Mouse (Mus musculus) MEL (cell line): ENCODE results near the gene Tnnt1. TPM values are rescaled to one million over a fixed set of nuclear protein-coding genes. Genes with fewer than 3 reads are reported as not detected.

Experiments
- DNase-seq: peaks from one replicate; pipeline ENCODE4 v3.0.0; 2011; ENCODE audit warnings: low read depth, low spot score
- H3K27ac ChIP-seq: 2 replicates; pipeline ENCODE4 v1.5.1; 2012; ENCODE audit warnings: low read depth, mild to moderate bottlenecking, control low read depth, low read length, moderate library complexity; ENCODE audit not compliant: control insufficient read depth
- H3K27me3 ChIP-seq, 2 experiments: fragments of 150-350 bp in 1 of 2; sonication (generic) in 1 of 2; 2 replicates each; pipeline ENCODE4 v1.6.1; 2012; ENCODE audit warnings: low read length in 2 of 2, mild to moderate bottlenecking in 2 of 2, improper control_type of control experiment in 1 of 2, moderate library complexity in 1 of 2; ENCODE audit not compliant: insufficient read depth in 2 of 2, control insufficient read depth in 1 of 2
- H3K36me3 ChIP-seq, 2 experiments: 2 replicates each; pipeline ENCODE4 v1.6.1; 2012 to 2014; ENCODE audit warnings: low read length in 2 of 2, improper control_type of control experiment in 1 of 2, inconsistent platforms in 1 of 2, mild to moderate bottlenecking in 1 of 2; ENCODE audit not compliant: insufficient read depth in 2 of 2, control insufficient read depth in 1 of 2
- H3K4me1 ChIP-seq, 2 experiments: fragments of 150-350 bp in 1 of 2; sonication (generic) in 1 of 2; 2 replicates each; pipeline ENCODE4 v1.6.1; 2012; ENCODE audit warnings: low read length in 2 of 2, improper control_type of control experiment in 1 of 2, mild to moderate bottlenecking in 1 of 2; ENCODE audit not compliant: insufficient read depth in 2 of 2, control insufficient read depth in 1 of 2
- H3K4me3 ChIP-seq, 2 experiments: fragments of 150-350 bp in 1 of 2; sonication (generic) in 1 of 2; 2 replicates each; pipeline ENCODE4 v1.5.1; 2012; ENCODE audit warnings: low read depth in 2 of 2, low read length in 2 of 2, mild to moderate bottlenecking in 2 of 2, moderate library complexity in 2 of 2, control low read depth in 1 of 2, improper control_type of control experiment in 1 of 2; ENCODE audit not compliant: control insufficient read depth in 1 of 2, insufficient read depth in 1 of 2
- H3K79me2 ChIP-seq: 2 replicates; pipeline ENCODE4 v1.6.1; 2012; ENCODE audit warnings: mild to moderate bottlenecking, low read length, moderate library complexity; ENCODE audit not compliant: control insufficient read depth, poor library complexity, insufficient read depth
- H3K9ac ChIP-seq: 2 replicates; pipeline ENCODE4 v1.6.1; 2012; ENCODE audit warnings: low read depth, mild to moderate bottlenecking, control low read depth, low read length, moderate library complexity; ENCODE audit not compliant: control insufficient read depth, poor library complexity, severe bottlenecking
- H3K9me3 ChIP-seq: fragments of 150-350 bp; sonication (generic); replicated peaks from 2 replicates; pipeline ENCODE4 v1.6.1; 2012; ENCODE audit warnings: mild to moderate bottlenecking, low read length, improper control_type of control experiment, moderate library complexity; ENCODE audit not compliant: insufficient read depth
- BHLHE40 ChIP-seq: IDR thresholded peaks from 2 replicates; pipeline ENCODE4 v1.6.1; 2012; ENCODE audit warnings: low read depth, mild to moderate bottlenecking, inconsistent platforms, low read length, improper control_type of control experiment, borderline replicate concordance
- CHD1 ChIP-seq: IDR thresholded peaks from 2 replicates; pipeline ENCODE4 v1.6.1; 2012; ENCODE audit warnings: low read depth, mild to moderate bottlenecking, inconsistent platforms, low read length, improper control_type of control experiment
- CHD2 ChIP-seq: IDR thresholded peaks from 2 replicates; pipeline ENCODE4 v1.6.1; 2011; ENCODE audit warnings: low read length, improper control_type of control experiment
- E2F4 ChIP-seq: IDR thresholded peaks from 2 replicates; pipeline ENCODE4 v1.6.1; 2011; ENCODE audit warnings: low read depth, low read length, improper control_type of control experiment, borderline replicate concordance
- ELF1 ChIP-seq: IDR thresholded peaks from 2 replicates; pipeline ENCODE4 v1.6.1; 2014; ENCODE audit warnings: low read depth, mild to moderate bottlenecking, inconsistent platforms, low read length, improper control_type of control experiment, moderate library complexity
- GATA1 ChIP-seq: IDR thresholded peaks from 2 replicates; pipeline ENCODE4 v1.6.1; 2011; ENCODE audit warnings: low read depth, low read length, improper control_type of control experiment
- MYB ChIP-seq: IDR thresholded peaks from 2 replicates; pipeline ENCODE4 v1.6.1; 2011; ENCODE audit warnings: mild to moderate bottlenecking, low read depth, low read length, improper control_type of control experiment
- NELFE ChIP-seq: IDR thresholded peaks from 2 replicates; pipeline ENCODE4 v1.6.1; 2011; ENCODE audit warnings: low read depth, low read length, improper control_type of control experiment
- NRF1 ChIP-seq: IDR thresholded peaks from 2 replicates; pipeline ENCODE4 v1.6.1; 2014; ENCODE audit warnings: low read depth, mild to moderate bottlenecking, inconsistent platforms, low read length, improper control_type of control experiment, moderate library complexity; ENCODE audit not compliant: poor library complexity, insufficient read depth, severe bottlenecking
- RAD21 ChIP-seq: IDR thresholded peaks from 2 replicates; pipeline ENCODE4 v1.6.1; 2011; ENCODE audit warnings: mild to moderate bottlenecking, low read depth, low read length, improper control_type of control experiment
- SIN3A ChIP-seq: IDR thresholded peaks from 2 replicates; pipeline ENCODE4 v1.6.1; 2012; ENCODE audit warnings: low read length, improper control_type of control experiment, inconsistent platforms
- USF2 ChIP-seq, 2 experiments: IDR thresholded peaks; 2 replicates each; pipeline ENCODE4 v1.6.1; 2011 to 2012; ENCODE audit warnings: improper control_type of control experiment in 2 of 2, low read length in 2 of 2, borderline replicate concordance in 1 of 2, inconsistent platforms in 1 of 2, low read depth in 1 of 2, mild to moderate bottlenecking in 1 of 2; ENCODE audit not compliant: insufficient read depth in 1 of 2
- ZKSCAN1 ChIP-seq: IDR thresholded peaks from 2 replicates; pipeline ENCODE4 v1.6.1; 2012; ENCODE audit warnings: low read depth, mild to moderate bottlenecking, inconsistent platforms, low read length, improper control_type of control experiment, moderate library complexity
- ZMIZ1 ChIP-seq: IDR thresholded peaks from 2 replicates; pipeline ENCODE4 v1.6.1; 2012; ENCODE audit warnings: low read depth, mild to moderate bottlenecking, inconsistent platforms, low read length, improper control_type of control experiment, moderate library complexity
- polyA plus RNA-seq, 2 experiments: library from polyadenylated mRNA; stranded (reverse) in 1 of 2; unstranded in 1 of 2; fragments of >175 nt in 1 of 2; fragments of >200 nt in 1 of 2; gene quantifications; 2 replicates each; pipeline versions ENCODE4 v1.2.1 to v1.2.4; 2012; ENCODE audit warnings: low replicate concordance in 2 of 2, low read depth in 1 of 2; ENCODE audit not compliant: insufficient read length in 2 of 2, insufficient read depth in 1 of 2, missing spikeins in 1 of 2
- total RNA-seq: library from RNA; depleted of rRNA; stranded (reverse); fragments of 300-350 nt; gene quantifications from 2 replicates; pipeline ENCODE4 v1.2.3, GENCODE M21; 2012

Tnnt1 gene
- total and polyA plus RNA-seq, 3 experiments, result 5.0 to 16.4 TPM; not detected in 1

GRCm38 (mm10) chr7:4492284-4493224 lies 23.6 kb downstream of the Tnnt1 start:
- Histone ChIP-seq H3K27me3 (no peaks in the 10 kb centered on the region), H3K27ac (no peak overlapping the region), H3K9me3 (no peaks in the 10 kb centered on the region), H3K79me2 (peaks cover 20% of the 10 kb centered on the region), H3K9ac (no peak overlapping the region), H3K4me1 (peaks cover 3 to 40% of the 10 kb centered on the region in 2 experiments)
- no peak for DNase-seq
- TF ChIP-seq ELF1 (no peak), E2F4 (no peak), BHLHE40 (no peak)
- TF ChIP-seq, all 39 proteins: peak for 0
- peaks cover 10 to 34% of the 10 kb centered on the region in 2 experiments for H3K36me3 ChIP-seq
- H3K4me3 ChIP-seq, result no peak overlapping the region

- peaks cover 3 to 40% of the 10 kb centered on the region in 2 experiments for H3K4me1 ChIP-seq
- TF ChIP-seq RAD21 (no peak), ZMIZ1 (no peak), ZKSCAN1 (no peak), CHD1 (no peak), GATA1 (no peak), NRF1 (no peak), SIN3A (no peak), USF2 (IDR thresholded peaks at IDR 0.05; ENCODE audit: borderline replicate concordance in 1 of 2, insufficient read depth in 1 of 2, low read depth in 1 of 2, low read length in 2 of 2) (no peak), MYB (no peak), NELFE (no peak), CHD2 (no peak)
- H3K4me3 ChIP-seq, result no peak overlapping the region
- no peaks in the 10 kb centered on the region for H3K9me3 ChIP-seq
- no peaks in the 10 kb centered on the region for H3K27me3 ChIP-seq
- no peak for DNase-seq
- H3K79me2 ChIP-seq, result peaks cover 13% of the 10 kb centered on the region
- no peak overlapping the region for H3K27ac ChIP-seq
- no peak overlapping the region for H3K9ac ChIP-seq
- peaks cover 8 to 34% of the 10 kb centered on the region in 2 experiments for H3K36me3 ChIP-seq
These were observed 24.9 kb downstream of the Tnnt1 start for GRCm38 (mm10) chr7:4491308-4491707.
